Mouse (Mus musculus): ENCODE results near the gene Rps6kb2. TPM values are rescaled to one million over a fixed set of nuclear protein-coding genes. Genes with fewer than 3 reads are reported as not detected.

Rps6kb2 gene
- polyA plus RNA-seq, 1 experiment from 2014 or later: 58.8 TPM

GRCm38 (mm10) chr19:4180411-4180810 lies 17.3 kb upstream of the Rps6kb2 start:
- WGBS: 89% methylated on average over 7 of the region's 7 CpGs
- Histone ChIP-seq H3K27me3 (ENCODE audit: low read depth, poor library complexity, severe bottlenecking) (0 out of 2 replicates have a peak, but pooled peaks cover 5% of the 10 kb centered on the region), H3K36me3 (no peaks in the 10 kb centered on the region), H3K4me3 (no peak overlapping the region), H3K4me1 (peaks cover 20% of the 10 kb centered on the region), H3K9me3 (replicated peaks) (no peaks in the 10 kb centered on the region), H3K27ac (replicated peaks) (no peak overlapping the region)
- no peak for DNase-seq (ENCODE audit: low spot score)

- no peaks in the 10 kb centered on the region for H3K9me3 ChIP-seq (replicated peaks)
- H3K36me3 ChIP-seq: no peaks in the 10 kb centered on the region
- 2% methylated on average over 11 of the region's 11 CpGs for WGBS
- peak; percentile 42 for DNase-seq (ENCODE audit: low spot score)
- peaks cover 23% of the 10 kb centered on the region for H3K4me1 ChIP-seq
- peak within 1 kb of the TSS; percentile 65; the same call in 1 of the 2 replicates for H3K27ac ChIP-seq (replicated peaks)
- peak within 1 kb of the TSS; percentile 36 for H3K4me3 ChIP-seq
- peaks cover 21% of the 10 kb centered on the region for H3K27me3 ChIP-seq (ENCODE audit: low read depth, poor library complexity, severe bottlenecking)
Observed at GRCm38 (mm10) chr19:4175368-4175947, 12.3 kb upstream of the Rps6kb2 start, which contains the start of gene Carns1. Carns1 (minus strand) TSS chr19:4175479.

- H3K36me3 ChIP-seq: no peaks in the 10 kb centered on the region
- H3K4me1 ChIP-seq: peaks cover 35% of the 10 kb centered on the region
- 61% methylated on average over 11 of the region's 11 CpGs for WGBS
- peaks cover 23% of the 10 kb centered on the region for H3K27me3 ChIP-seq (ENCODE audit: low read depth, poor library complexity, severe bottlenecking)
- DNase-seq (ENCODE audit: low spot score): no peak
- no peak overlapping the region for H3K4me3 ChIP-seq
- no peak overlapping the region for H3K27ac ChIP-seq (replicated peaks)
- no peaks in the 10 kb centered on the region for H3K9me3 ChIP-seq (replicated peaks)
Observed at GRCm38 (mm10) chr19:4172925-4173324, 9.8 kb upstream of the Rps6kb2 start.

DNA sequence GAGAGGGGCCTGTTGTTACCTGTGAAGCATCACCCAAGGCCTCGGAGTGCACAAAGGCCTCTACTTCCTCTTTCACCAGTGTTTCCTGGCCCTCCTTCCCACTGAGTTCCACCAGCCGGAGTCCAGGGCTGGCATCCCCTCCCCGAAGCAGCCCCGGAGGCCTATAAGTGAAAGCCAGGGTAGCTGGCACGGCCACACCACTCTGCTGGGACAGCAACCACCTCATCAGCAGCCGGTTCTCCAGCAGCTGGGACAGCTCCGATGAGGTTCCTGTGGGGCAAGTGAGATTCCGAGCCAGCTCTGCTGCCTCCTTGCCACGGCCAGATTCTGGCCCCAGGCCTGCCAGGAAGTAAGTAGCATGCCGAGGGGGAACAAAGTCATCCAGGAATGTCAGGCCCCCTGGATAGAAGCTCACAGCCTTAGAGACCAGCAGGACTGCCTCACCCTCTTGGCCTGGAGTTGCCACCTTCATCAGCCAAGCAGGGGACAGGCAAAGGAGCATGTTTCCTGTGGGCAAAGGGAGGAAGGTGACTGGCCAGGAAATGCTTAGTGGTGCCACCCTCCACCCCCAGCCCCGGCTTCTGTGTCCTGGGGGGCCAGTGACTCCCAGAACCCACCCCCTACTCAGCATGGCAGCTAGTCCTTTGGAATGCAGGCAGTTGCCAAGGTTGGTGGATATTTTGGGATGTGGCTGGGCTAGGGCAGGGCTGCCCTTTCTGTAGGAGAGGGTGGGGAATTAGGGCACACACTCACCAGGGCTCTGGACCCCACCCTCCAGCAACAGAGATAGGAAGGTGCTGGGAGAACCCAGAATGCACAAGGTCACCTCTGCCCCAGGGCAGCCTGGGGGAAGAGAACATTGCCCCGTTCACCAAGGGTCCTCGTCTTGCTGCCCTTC lies 8.5 kb upstream of the Rps6kb2 start:
- WGBS: 74% methylated on average over 13 of the region's 13 CpGs
- H3K27ac ChIP-seq (replicated peaks): no peak overlapping the region

GRCm38 (mm10) chr19:4170723-4171392 lies 7.7 kb upstream of the Rps6kb2 start:
- Histone ChIP-seq H3K27ac (replicated peaks) (peak overlapping the region; percentile 94), H3K4me1 (peaks cover 33% of the 10 kb centered on the region), H3K36me3 (no peaks in the 10 kb centered on the region), H3K4me3 (no peak overlapping the region), H3K27me3 (ENCODE audit: low read depth, poor library complexity, severe bottlenecking) (peaks cover 21% of the 10 kb centered on the region), H3K9me3 (replicated peaks) (no peaks in the 10 kb centered on the region)
- DNase-seq (ENCODE audit: low spot score): no peak
- 91% methylated on average over 10 of the region's 10 CpGs for WGBS

More for the DNA sequence above, 8.5 kb upstream of the Rps6kb2 start:
- no peak for DNase-seq (ENCODE audit: low spot score)
- Histone ChIP-seq H3K27me3 (ENCODE audit: low read depth, poor library complexity, severe bottlenecking) (peaks cover 23% of the 10 kb centered on the region), H3K4me3 (0 out of 2 replicates have a peak overlapping the region, but pooled peaks have one; percentile 9), H3K36me3 (no peaks in the 10 kb centered on the region), H3K4me1 (peaks cover 35% of the 10 kb centered on the region), H3K9me3 (replicated peaks) (no peaks in the 10 kb centered on the region)

DNA sequence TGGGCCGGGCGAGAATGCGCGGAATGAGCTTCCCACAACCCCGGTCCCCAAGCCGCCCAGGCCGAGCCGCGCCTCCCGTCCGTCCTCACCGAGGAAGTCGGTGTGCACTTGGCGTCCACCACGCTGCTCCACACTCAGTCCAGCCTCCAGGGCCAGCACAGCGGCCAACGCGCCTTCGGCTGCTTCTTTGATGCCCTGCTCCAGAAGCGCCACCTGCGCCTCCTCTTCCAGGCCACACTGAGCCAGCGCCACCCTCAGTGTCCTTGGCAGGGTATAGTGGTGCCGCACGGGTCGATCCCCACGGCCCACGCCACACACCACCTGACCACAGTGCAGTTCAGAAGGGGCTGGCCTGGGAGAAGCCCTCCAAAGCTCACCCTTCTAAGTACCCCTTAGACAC lies 6.7 kb upstream of the Rps6kb2 start:
- WGBS: 11% methylated on average over 27 of the region's 27 CpGs
- peak overlapping the region; percentile 60 for H3K4me3 ChIP-seq
- H3K36me3 ChIP-seq: no peaks in the 10 kb centered on the region
- no peaks in the 10 kb centered on the region for H3K9me3 ChIP-seq (replicated peaks)
- no peak for DNase-seq (ENCODE audit: low spot score)
- H3K27ac ChIP-seq (replicated peaks): peak overlapping the region; percentile 94
- peaks cover 23% of the 10 kb centered on the region for H3K4me1 ChIP-seq
- H3K27me3 ChIP-seq (ENCODE audit: low read depth, poor library complexity, severe bottlenecking): peaks cover 18% of the 10 kb centered on the region

- peak overlapping the region; percentile 94 for H3K27ac ChIP-seq (replicated peaks)
- peak overlapping the region; percentile 60 for H3K4me3 ChIP-seq
- no peaks in the 10 kb centered on the region for H3K9me3 ChIP-seq (replicated peaks)
- no peaks in the 10 kb centered on the region for H3K36me3 ChIP-seq
- H3K4me1 ChIP-seq: peaks cover 23% of the 10 kb centered on the region
- WGBS: under 1% methylated on average over 43 of the region's 43 CpGs
- H3K27me3 ChIP-seq (ENCODE audit: low read depth, poor library complexity, severe bottlenecking): peaks cover 18% of the 10 kb centered on the region
- DNase-seq (ENCODE audit: low spot score): peak; percentile 100
Observed at GRCm38 (mm10) chr19:4169378-4169784, 6.2 kb upstream of the Rps6kb2 start.

DNA sequence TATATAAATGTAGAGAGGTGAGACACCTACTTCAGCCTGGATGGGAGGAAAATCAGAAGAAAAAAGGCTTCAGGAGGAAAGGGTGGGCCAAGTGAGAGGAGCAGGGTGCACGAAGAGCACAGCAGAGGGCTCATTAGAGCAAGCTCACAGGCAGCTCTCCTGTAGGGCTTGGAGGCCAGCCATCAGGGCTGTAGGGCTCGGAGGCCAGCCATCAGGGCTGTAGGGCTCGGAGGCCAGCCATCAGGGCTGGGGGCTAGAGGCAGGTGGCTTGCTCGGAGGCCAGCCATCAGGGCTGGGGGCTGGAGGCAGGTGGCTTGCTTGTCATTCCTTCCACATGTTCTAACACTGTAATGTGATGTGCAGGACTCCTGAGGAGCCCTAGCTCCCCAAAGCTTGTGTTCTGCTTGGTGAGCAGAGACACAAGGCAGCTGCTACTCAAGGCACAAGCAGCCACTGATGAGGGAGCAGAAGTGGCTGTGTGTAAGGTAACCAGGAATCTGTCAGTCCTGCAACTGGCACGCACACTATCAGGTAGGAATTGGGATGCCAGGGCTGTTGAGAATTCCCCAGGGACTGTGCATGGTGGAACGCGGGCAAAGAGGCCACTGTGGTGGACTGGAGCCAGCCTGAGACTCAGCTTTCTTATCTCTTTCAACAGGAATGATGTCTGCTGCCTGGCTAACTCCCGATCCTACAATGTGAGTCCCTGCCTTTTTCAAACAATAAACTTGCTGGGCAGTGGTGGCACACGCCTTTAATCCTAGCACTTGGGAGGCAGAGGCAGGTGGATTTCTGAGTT lies 3.7 kb upstream of the Rps6kb2 start:
- peaks cover 38% of the 10 kb centered on the region for H3K4me1 ChIP-seq
- H3K9me3 ChIP-seq (replicated peaks): no peaks in the 10 kb centered on the region
- H3K36me3 ChIP-seq: no peaks in the 10 kb centered on the region
- no peak overlapping the region for H3K4me3 ChIP-seq
- peaks cover 17% of the 10 kb centered on the region for H3K27me3 ChIP-seq (ENCODE audit: low read depth, poor library complexity, severe bottlenecking)
- no peak for DNase-seq (ENCODE audit: low spot score)
- 84% methylated on average over 9 of the region's 9 CpGs for WGBS
- no peak overlapping the region for H3K27ac ChIP-seq (replicated peaks)

- Histone ChIP-seq H3K27ac (replicated peaks) (no peak overlapping the region), H3K4me1 (peaks cover 22% of the 10 kb centered on the region), H3K27me3 (ENCODE audit: low read depth, poor library complexity, severe bottlenecking) (no peaks in the 10 kb centered on the region), H3K9me3 (replicated peaks) (no peaks in the 10 kb centered on the region), H3K4me3 (no peak overlapping the region), H3K36me3 (peaks cover 16% of the 10 kb centered on the region)
- 83% methylated on average over 2 of the region's 2 CpGs for WGBS
- no peak for DNase-seq (ENCODE audit: low spot score)
Observed at GRCm38 (mm10) chr19:4164721-4165120, 1.6 kb upstream of the Rps6kb2 start.

GRCm38 (mm10) chr19:4164100-4164499 lies 946 bp upstream of the Rps6kb2 start:
- 78% methylated on average over 3 of the region's 3 CpGs for WGBS
- Histone ChIP-seq H3K4me1 (peaks cover 17% of the 10 kb centered on the region), H3K4me3 (peak overlapping the region; percentile 73; the same call in 1 of the 2 replicates), H3K27me3 (ENCODE audit: low read depth, poor library complexity, severe bottlenecking) (no peaks in the 10 kb centered on the region), H3K36me3 (peaks cover 23% of the 10 kb centered on the region), H3K27ac (replicated peaks) (no peak overlapping the region), H3K9me3 (replicated peaks) (no peaks in the 10 kb centered on the region)
- no peak for DNase-seq (ENCODE audit: low spot score)

DNA sequence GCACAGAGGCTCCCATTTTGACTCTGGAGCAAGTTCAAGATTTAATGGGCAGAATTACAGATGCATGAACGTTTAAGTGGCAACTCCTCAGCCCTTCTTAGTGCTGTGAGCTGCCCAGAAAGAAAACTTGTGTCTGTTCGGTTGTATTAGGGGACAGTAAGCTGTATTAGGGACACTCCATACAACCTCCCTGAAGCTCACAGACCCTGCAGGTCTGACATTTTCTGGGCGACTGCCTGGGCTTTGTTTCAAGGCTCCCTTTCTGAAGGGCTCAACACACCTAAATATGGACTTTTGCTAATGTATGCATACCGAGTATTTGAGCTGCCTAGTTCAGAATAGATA lies 361 bp upstream of the Rps6kb2 start:
- peak overlapping the region; percentile 73 for H3K4me3 ChIP-seq
- no peaks in the 10 kb centered on the region for H3K27me3 ChIP-seq (ENCODE audit: low read depth, poor library complexity, severe bottlenecking)
- no peaks in the 10 kb centered on the region for H3K9me3 ChIP-seq (replicated peaks)
- peaks cover 17% of the 10 kb centered on the region for H3K4me1 ChIP-seq
- H3K27ac ChIP-seq (replicated peaks): peak overlapping the region; percentile 87
- no peak for DNase-seq (ENCODE audit: low spot score)
- WGBS: 43% methylated on average over 4 of the region's 4 CpGs
- H3K36me3 ChIP-seq: peaks cover 28% of the 10 kb centered on the region

- Histone ChIP-seq H3K36me3 (peaks cover 61% of the 10 kb centered on the region), H3K4me3 (no peak overlapping the region), H3K27me3 (ENCODE audit: low read depth, poor library complexity, severe bottlenecking) (no peaks in the 10 kb centered on the region), H3K4me1 (peaks cover 28% of the 10 kb centered on the region), H3K9me3 (replicated peaks) (no peaks in the 10 kb centered on the region), H3K27ac (replicated peaks) (no peak overlapping the region)
- no peak for DNase-seq (ENCODE audit: low spot score)
- 96% methylated on average over 8 of the region's 8 CpGs for WGBS
Observed at GRCm38 (mm10) chr19:4159049-4159448, 4.1 kb downstream of the Rps6kb2 start.

Data from midbrain, embryonic 10.5 days (tissue).